Mouse (Mus musculus) C2C12 (cell line): ENCODE measurements at regions not wholly inside any gene's neighbourhood (a gene's known extent, or its start where the extent isn't known, plus 50 kb on each side); places are given as distances from the start of the nearest gene placed in this dataset.

Experiments used
- H3K27me3 ChIP-seq: one replicate; pipeline ENCODE4 v1.6.1; 2011; ENCODE audit not compliant: control insufficient read depth, insufficient read depth, insufficient read length
- H3K36me3 ChIP-seq: one replicate; pipeline ENCODE4 v1.6.1; 2011; ENCODE audit not compliant: control insufficient read depth, insufficient read depth
- H3K4me3 ChIP-seq: one replicate; pipeline ENCODE4 v1.5.1; 2011; ENCODE audit warnings: mild to moderate bottlenecking, control low read depth; ENCODE audit not compliant: poor library complexity, insufficient read depth, severe bottlenecking
- H3K79me2 ChIP-seq: one replicate; pipeline ENCODE4 v1.6.1; 2011; ENCODE audit not compliant: control insufficient read depth, insufficient read depth
- H3K79me3 ChIP-seq: one replicate; pipeline ENCODE4 v1.6.1; 2011; ENCODE audit warnings: low read depth, control low read depth
- H3ac ChIP-seq: one replicate; pipeline ENCODE3; 2011; ENCODE audit warnings: low read depth; ENCODE audit not compliant: control insufficient read depth, insufficient read length
- CEBPB ChIP-seq: IDR thresholded peaks from one replicate; pipeline ENCODE4 v1.6.1; 2011; ENCODE audit warnings: low read depth, mild to moderate bottlenecking, control low read depth, moderate library complexity
- CTCF ChIP-seq: IDR thresholded peaks from one replicate; pipeline ENCODE4 v1.5.1; 2011; ENCODE audit not compliant: control insufficient read depth, insufficient read depth, insufficient read length
- FOSL1 ChIP-seq: IDR thresholded peaks from one replicate; pipeline ENCODE4 v1.8.0; 2011; ENCODE audit warnings: mild to moderate bottlenecking, low read length; ENCODE audit not compliant: poor library complexity, insufficient read depth, severe bottlenecking
- MAX ChIP-seq: IDR thresholded peaks from one replicate; pipeline ENCODE4 v1.6.1; 2011; ENCODE audit warnings: mild to moderate bottlenecking, control low read depth
- MYOD1 ChIP-seq: IDR thresholded peaks from one replicate; pipeline ENCODE4 v1.6.1; 2011; ENCODE audit warnings: low read depth; ENCODE audit not compliant: control insufficient read depth, insufficient read length
- MYOG ChIP-seq: IDR thresholded peaks from one replicate; pipeline ENCODE4 v1.6.1; 2011; ENCODE audit not compliant: control insufficient read depth, insufficient read length; ENCODE audit errors: extremely low read depth
- USF1 ChIP-seq: IDR thresholded peaks from one replicate; pipeline ENCODE4 v1.6.1; 2011; ENCODE audit warnings: low read depth, mild to moderate bottlenecking, control low read depth, moderate library complexity

DNA sequence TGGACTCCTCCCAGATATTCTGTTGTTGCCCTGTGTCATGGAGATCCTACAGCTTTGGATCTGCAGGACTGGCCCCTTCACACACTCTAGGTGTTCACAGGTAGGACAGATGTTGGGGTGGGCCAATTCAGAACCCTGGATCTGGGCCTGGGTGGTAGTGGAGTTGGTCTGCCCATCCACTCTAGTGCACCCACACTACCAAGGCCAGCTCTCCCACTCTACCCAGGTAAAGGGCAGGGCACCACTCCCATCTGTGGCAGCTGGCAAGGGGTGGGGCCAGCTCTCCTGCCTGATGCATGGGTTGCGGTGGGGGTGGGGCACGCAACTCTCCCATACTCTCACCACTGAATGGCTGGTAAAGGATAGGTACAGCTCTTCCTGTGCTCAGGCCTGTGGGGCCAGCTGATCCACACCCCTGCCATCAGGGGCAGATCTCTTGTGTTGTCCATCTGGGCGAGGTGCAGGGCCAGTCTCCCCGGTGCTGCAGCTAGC is 76.5 kb downstream of the Gja1 start:
- Histone ChIP-seq H3K27me3 (no peaks in the 10 kb centered on the region), H3K79me2 (no peaks in the 10 kb centered on the region), H3K79me3 (no peaks in the 10 kb centered on the region), H3K36me3 (no peaks in the 10 kb centered on the region), H3ac (no peak overlapping the region), H3K4me3 (no peak overlapping the region)
- TF ChIP-seq CTCF (no peak), CEBPB (no peak), MYOG (no peak)

DNA sequence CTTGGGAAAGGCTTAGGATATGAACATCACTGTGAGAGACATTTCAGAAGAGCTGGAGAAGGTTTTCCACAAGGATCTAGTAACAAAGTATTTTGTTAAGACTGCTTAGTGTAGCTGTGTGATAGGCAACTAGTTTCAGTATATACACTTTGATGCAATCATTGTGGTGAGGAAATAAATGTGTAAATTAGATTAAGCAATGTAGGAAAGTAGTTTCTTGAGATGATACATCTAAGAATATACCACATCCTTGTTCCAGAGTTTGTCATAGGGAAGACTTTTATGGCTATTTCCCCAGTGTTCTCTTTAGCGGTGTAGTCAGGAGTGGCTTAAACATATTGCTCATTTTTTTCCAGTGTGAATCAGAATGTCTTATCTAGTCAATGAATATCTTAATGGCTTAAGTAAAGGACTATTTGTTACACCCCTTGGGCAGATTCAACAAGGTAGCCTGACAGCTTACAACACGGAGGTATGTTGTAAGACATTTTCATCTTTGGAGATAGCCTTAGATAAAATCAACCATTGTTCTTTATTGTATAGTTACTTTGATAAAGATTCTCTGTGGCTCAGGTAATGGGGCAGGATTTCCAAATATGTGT is 78.8 kb downstream of the Gja1 start:
- TF ChIP-seq MYOD1 (no peak), CTCF (no peak), USF1 (no peak), MYOG (no peak), CEBPB (no peak), FOSL1 (no peak), MAX (no peak)
- Histone ChIP-seq H3K79me2 (no peaks in the 10 kb centered on the region), H3K4me3 (no peak overlapping the region), H3K36me3 (no peaks in the 10 kb centered on the region), H3K79me3 (no peaks in the 10 kb centered on the region), H3K27me3 (no peaks in the 10 kb centered on the region), H3ac (no peak overlapping the region)

- no peak overlapping the region for H3K4me3 ChIP-seq
- H3K79me2 ChIP-seq = no peaks in the 10 kb centered on the region
- TF ChIP-seq FOSL1 (no peak), MAX (no peak), MYOD1 (no peak), MYOG (no peak), CTCF (no peak), CEBPB (no peak), USF1 (no peak)
- H3K27me3 ChIP-seq = no peaks in the 10 kb centered on the region
- H3ac ChIP-seq = peak overlapping the region; percentile 4
- H3K36me3 ChIP-seq = no peaks in the 10 kb centered on the region
- H3K79me3 ChIP-seq = no peaks in the 10 kb centered on the region
Observed at GRCm38 (mm10) chr10:56468537-56468936, 91.4 kb downstream of the Gja1 start.

DNA sequence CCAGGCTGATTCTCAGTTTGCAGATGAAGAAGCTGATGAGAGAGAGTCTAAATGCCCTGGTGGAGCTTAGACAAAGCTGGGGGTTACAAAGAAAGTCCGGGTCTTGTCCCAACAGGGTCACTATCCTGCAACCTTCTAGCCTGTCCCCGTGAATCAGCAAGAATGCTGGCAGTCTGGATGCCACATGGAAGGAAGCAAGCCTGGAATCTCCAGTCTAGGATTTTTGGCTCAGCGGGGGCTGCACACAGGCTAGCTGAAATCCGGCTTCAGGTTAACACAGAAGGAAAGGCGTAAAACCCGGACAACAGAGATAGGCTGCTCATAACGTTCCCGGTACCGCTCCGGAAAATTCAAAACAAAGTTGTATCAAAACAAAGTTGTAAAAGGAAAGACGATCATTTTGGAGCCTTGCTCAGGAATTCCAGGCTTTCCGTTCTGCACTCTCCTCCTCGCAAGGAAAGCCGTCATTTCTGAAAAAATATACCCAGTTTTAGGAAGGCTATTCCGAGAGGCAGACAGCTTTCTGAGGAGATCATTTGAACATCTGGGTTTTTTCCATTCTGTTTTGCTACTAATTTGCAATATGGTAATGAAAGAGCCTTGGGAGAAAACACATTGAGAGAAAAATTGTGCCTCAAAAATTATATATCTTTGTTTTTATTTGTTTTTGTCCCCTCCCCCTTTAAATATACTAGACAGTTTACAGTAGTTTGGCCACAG is 92.0 kb downstream of the Gja1 start:
- Histone ChIP-seq H3K27me3 (no peaks in the 10 kb centered on the region), H3K4me3 (no peak overlapping the region), H3K36me3 (no peaks in the 10 kb centered on the region), H3K79me2 (no peaks in the 10 kb centered on the region), H3ac (peak overlapping the region; percentile 4), H3K79me3 (no peaks in the 10 kb centered on the region)
- TF ChIP-seq FOSL1 = no peak
- no peak for TF ChIP-seq USF1
- TF ChIP-seq MAX = peak; percentile 65
- TF ChIP-seq CTCF = no peak
- no peak for TF ChIP-seq CEBPB
- TF ChIP-seq MYOG = no peak
- TF ChIP-seq MYOD1 = no peak

DNA sequence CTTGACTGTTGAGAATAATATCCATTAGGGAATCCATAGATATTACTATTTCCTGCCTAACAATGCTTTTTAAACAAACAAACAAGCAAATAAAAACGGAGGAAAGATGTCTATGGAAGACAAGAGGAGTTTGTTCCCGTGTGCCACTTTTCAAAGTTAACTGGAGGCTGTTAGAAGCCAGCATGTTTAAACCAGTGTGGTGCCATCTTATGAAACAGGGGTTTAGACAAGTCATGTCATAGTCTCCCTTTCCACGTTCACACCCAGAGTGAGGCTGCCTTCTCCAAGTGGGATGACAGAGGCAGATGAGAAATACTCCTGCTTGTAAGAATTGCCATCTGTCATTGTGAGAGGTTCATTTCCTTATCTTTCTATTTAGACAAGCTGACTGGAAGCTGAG is 92.8 kb downstream of the Gja1 start:
- Histone ChIP-seq H3K4me3 (no peak overlapping the region), H3K36me3 (no peaks in the 10 kb centered on the region), H3K27me3 (no peaks in the 10 kb centered on the region), H3K79me2 (no peaks in the 10 kb centered on the region), H3ac (no peak overlapping the region), H3K79me3 (no peaks in the 10 kb centered on the region)
- TF ChIP-seq MYOD1 = no peak
- no peak for TF ChIP-seq MAX
- TF ChIP-seq CTCF = no peak
- TF ChIP-seq USF1 = no peak
- TF ChIP-seq FOSL1 = no peak
- no peak for TF ChIP-seq MYOG
- no peak for TF ChIP-seq CEBPB

GRCm38 (mm10) chr10:56474951-56475350 is 97.8 kb downstream of the Gja1 start:
- Histone ChIP-seq H3ac (no peak overlapping the region), H3K79me2 (no peaks in the 10 kb centered on the region), H3K79me3 (no peaks in the 10 kb centered on the region), H3K36me3 (no peaks in the 10 kb centered on the region), H3K4me3 (no peak overlapping the region), H3K27me3 (no peaks in the 10 kb centered on the region)
- TF ChIP-seq MYOG = no peak
- no peak for TF ChIP-seq MAX
- no peak for TF ChIP-seq CTCF
- TF ChIP-seq MYOD1 = no peak
- TF ChIP-seq CEBPB = no peak
- TF ChIP-seq USF1 = no peak
